ENCODE assay signal across 9 mouse cellular contexts in the genomic region with DNA sequence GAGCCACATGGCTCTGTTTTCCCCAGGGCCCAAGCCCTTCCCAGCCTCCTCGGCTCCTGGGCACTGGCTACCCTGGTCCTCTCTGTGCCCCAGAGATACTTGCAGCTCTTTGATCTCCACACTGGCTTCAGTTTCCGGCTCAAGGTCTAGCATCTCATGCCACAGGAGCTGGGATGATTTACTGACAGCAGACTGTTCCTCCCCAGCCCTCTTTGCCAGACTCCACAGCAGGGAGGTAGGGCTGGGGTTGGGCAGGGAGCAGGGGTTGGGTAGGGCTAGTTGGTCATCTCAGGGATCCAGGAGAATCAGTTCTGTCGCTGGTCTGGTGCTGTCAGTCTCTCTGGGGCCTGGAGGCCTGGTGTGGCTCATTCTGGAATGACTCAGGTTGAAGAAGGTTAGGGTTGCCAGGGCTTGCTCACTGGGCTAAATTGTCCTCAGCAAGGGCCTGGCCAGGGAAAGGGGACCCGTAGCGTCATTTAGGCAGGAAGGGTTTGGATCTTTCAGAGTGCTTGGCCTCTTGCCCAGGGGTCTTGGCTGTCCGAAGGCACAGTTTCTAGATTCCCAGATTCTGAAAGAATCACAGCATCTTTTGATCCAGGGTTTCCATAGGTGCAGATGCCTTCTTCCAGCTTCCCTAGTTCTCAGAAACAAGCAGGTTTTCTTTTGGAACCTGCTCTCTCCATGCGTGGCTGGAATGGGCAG. TPM values are rescaled to one million over a fixed set of nuclear protein-coding genes. Genes with fewer than 3 reads are reported as not detected.
DNase-seq lines count a peak whose midpoint lies in the region; ATAC-seq and TF ChIP-seq lines count a peak whose summit lies in the region.
"Had no signal": no experiment of that assay in that cellular context is flagged by ENCODE, and none has a peak within 500 bp of the region (broad histone marks: within the 10 kb centered on the region; RNA-seq: fewer than 3 reads in every experiment).

No protein-coding gene starts in this region.

- WGBS in neural tube, embryonic 11.5 days, result 61% methylated on average over 7 of the region's 7 CpGs
- 44% methylated on average over 7 of the region's 7 CpGs for WGBS in hindbrain, embryonic 16.5 days
- WGBS in olfactory bulb, adult 2 months, result 35% methylated on average over 7 of the region's 7 CpGs
- 55% methylated on average over 7 of the region's 7 CpGs for WGBS in liver, embryonic 12.5 days (ENCODE audit: insufficient replicate concordance)

- TF ChIP-seq CTCF in olfactory bulb, adult 2 months (IDR thresholded peaks at IDR 0.05; ENCODE audit: insufficient read depth, low read depth, low read length), result no peak

- no peaks in the 10 kb centered on the region for H3K36me3 ChIP-seq in neural tube, embryonic 11.5 days (ENCODE audit: control insufficient read depth, insufficient read depth, low read length)
- no peaks in the 10 kb centered on the region for H3K36me3 ChIP-seq in hindbrain, embryonic 16.5 days (ENCODE audit: control insufficient read depth, insufficient read depth, low read length)
- H3K36me3 ChIP-seq in liver, embryonic 12.5 days, result no peaks in the 10 kb centered on the region

- H3K4me3 ChIP-seq in neural tube, embryonic 11.5 days (ENCODE audit: low read depth, low read length), result no peak overlapping the region
- no peak overlapping the region for H3K4me3 ChIP-seq in hindbrain, embryonic 16.5 days (ENCODE audit: low read length)
- H3K4me3 ChIP-seq in olfactory bulb, adult 2 months (ENCODE audit: insufficient read depth, low read depth, low read length), result no peak overlapping the region
- no peak overlapping the region for H3K4me3 ChIP-seq in liver, embryonic 12.5 days

- H3K27me3 ChIP-seq in neural tube, embryonic 11.5 days (ENCODE audit: control insufficient read depth, insufficient read depth, low read length), result no peaks in the 10 kb centered on the region
- no peaks in the 10 kb centered on the region for H3K27me3 ChIP-seq in hindbrain, embryonic 16.5 days (replicated peaks; ENCODE audit: control insufficient read depth, insufficient read depth, low read length)
- peaks cover 72% of the 10 kb centered on the region for H3K27me3 ChIP-seq in liver, embryonic 12.5 days (replicated peaks)

- H3K27ac ChIP-seq in neural tube, embryonic 11.5 days (ENCODE audit: low read depth, low read length), result 0 out of 2 replicates have a peak overlapping the region, but pooled peaks have one; percentile 30
- H3K27ac ChIP-seq in hindbrain, embryonic 16.5 days (ENCODE audit: low read depth, low read length), result peak overlapping the region; percentile 83
- H3K27ac ChIP-seq in olfactory bulb, adult 2 months (ENCODE audit: insufficient read depth, low read depth, low read length), result peak overlapping the region; percentile 35
- no peak overlapping the region for H3K27ac ChIP-seq in liver, embryonic 12.5 days

- H3K4me2 ChIP-seq in neural tube, embryonic 11.5 days (ENCODE audit: low read depth), result no peak overlapping the region; the same call in 1 of the 2 replicates
- no peak overlapping the region for H3K4me2 ChIP-seq in hindbrain, embryonic 16.5 days (ENCODE audit: low read length)
- no peak overlapping the region for H3K4me2 ChIP-seq in liver, embryonic 12.5 days

- DNase-seq in adrenal gland, adult 8-10 months, result peak; percentile 44
- no peak for DNase-seq in adrenal gland, postnatal 25 days
- no peak for DNase-seq in neural tube, embryonic 11.5 days (ENCODE audit: low spot score)
- DNase-seq in neural tube, embryonic 10.5 days (ENCODE audit: extremely low spot score, low spot score), result no peak
- DNase-seq in layer of hippocampus, adult 9-10 months (ENCODE audit: low spot score), result no peak
- DNase-seq: lung, postnatal 4 days had no signal

- H3K4me1 ChIP-seq in neural tube, embryonic 11.5 days (ENCODE audit: control insufficient read depth, insufficient read depth, low read length), result peaks cover 16% of the 10 kb centered on the region
- peaks cover 63% of the 10 kb centered on the region for H3K4me1 ChIP-seq in hindbrain, embryonic 16.5 days (ENCODE audit: control insufficient read depth, insufficient read depth, low read depth, low read length)
- H3K4me1 ChIP-seq in olfactory bulb, adult 2 months (ENCODE audit: control insufficient read depth, insufficient read depth, low read length), result peaks cover 84% of the 10 kb centered on the region
- H3K4me1 ChIP-seq in liver, embryonic 12.5 days, result peaks cover 25% of the 10 kb centered on the region

- no peak overlapping the region; the same call in 1 of the 2 replicates for H3K9ac ChIP-seq in neural tube, embryonic 11.5 days (ENCODE audit: low read length)
- H3K9ac ChIP-seq in hindbrain, embryonic 16.5 days (ENCODE audit: low read depth, low read length), result peak overlapping the region; percentile 43; the same call in 1 of the 2 replicates
- H3K9ac ChIP-seq in liver, embryonic 12.5 days, result no peak overlapping the region

- ATAC-seq in neural tube, embryonic 11.5 days (ENCODE audit: insufficient read depth, low FRiP score, low TSS enrichment), result no peak
- ATAC-seq in hindbrain, embryonic 16.5 days, result no peak
- no peak for ATAC-seq in liver, embryonic 12.5 days

- no peaks in the 10 kb centered on the region for H3K9me3 ChIP-seq in neural tube, embryonic 11.5 days (ENCODE audit: control insufficient read depth, low read length)
- H3K9me3 ChIP-seq in hindbrain, embryonic 16.5 days (ENCODE audit: control insufficient read depth, low read length), result no peaks in the 10 kb centered on the region
- no peaks in the 10 kb centered on the region for H3K9me3 ChIP-seq in liver, embryonic 12.5 days (replicated peaks)

- TF ChIP-seq POLR2A in olfactory bulb, adult 2 months (IDR thresholded peaks at IDR 0.05; ENCODE audit: insufficient read depth, low read depth, low read length), result no peak

RNA-seq across cellular contexts. Expression of gene Nrxn2, which starts 28.4 kb away (rescaled TPM):
- 10 to 100 TPM in 3 of 4 experiments, 1 to 10 TPM in 1; 8.8 to 12.5 (median 11.5) TPM for total RNA-seq in adrenal gland, adult 8-10 months (2022)
- 11.1 and 12.7 TPM in 2 replicates for total RNA-seq in adrenal gland, postnatal 25 days (2021)
- polyA plus RNA-seq in neural tube, embryonic 11.5 days (2014; fragmentation: Nextera tagmentation; extraction: Ambion mirVana), result 13.4 and 14.5 TPM in 2 replicates
- polyA plus RNA-seq in hindbrain, embryonic 16.5 days (2015; fragmentation: Nextera tagmentation; extraction: Ambion mirVana), result 29.1 and 37.1 TPM in 2 replicates
- polyA plus RNA-seq in olfactory bulb, adult 2 months (2012; ENCODE audit: insufficient read depth, insufficient read length, low replicate concordance, missing spikeins), result 202 and 263 TPM in 2 replicates
- polyA plus RNA-seq in liver, embryonic 12.5 days (2016; fragmentation: Nextera tagmentation; extraction: Ambion mirVana), result 0.83 and 0.85 TPM in 2 replicates

RNA-seq across cellular contexts. Expression of gene Rasgrp2, which starts 47.7 kb away (rescaled TPM):
- 10 to 100 TPM; 31.5 to 52.2 (median 34.5) TPM for total RNA-seq in adrenal gland, adult 8-10 months (2022)
- 37.6 and 39.5 TPM in 2 replicates for total RNA-seq in adrenal gland, postnatal 25 days (2021)
- 17.6 and 20.3 TPM in 2 replicates for polyA plus RNA-seq in neural tube, embryonic 11.5 days (2014; fragmentation: Nextera tagmentation; extraction: Ambion mirVana)
- polyA plus RNA-seq in hindbrain, embryonic 16.5 days (2015; fragmentation: Nextera tagmentation; extraction: Ambion mirVana), result 184 and 232 TPM in 2 replicates
- polyA plus RNA-seq in olfactory bulb, adult 2 months (2012; ENCODE audit: insufficient read depth, insufficient read length, low replicate concordance, missing spikeins), result 282 TPM in 1 of 2 replicates, not detected in the other
- polyA plus RNA-seq in liver, embryonic 12.5 days (2016; fragmentation: Nextera tagmentation; extraction: Ambion mirVana), result 97.8 and 106 TPM in 2 replicates
